Mouse (Mus musculus) CH12.LX (cell line): ENCODE measurements around the gene Baiap2l1. TPM values are rescaled to one million over a fixed set of nuclear protein-coding genes. Genes with fewer than 3 reads are reported as not detected.

Source experiments
- DNase-seq: peaks from one replicate; pipeline ENCODE4 v3.0.0-alpha.2; 2013; ENCODE audit errors: extremely low read depth
- H3K27ac ChIP-seq: 2 replicates; pipeline ENCODE4 v1.5.1; 2012; ENCODE audit warnings: low read depth, mild to moderate bottlenecking, control low read depth, moderate library complexity; ENCODE audit not compliant: insufficient read depth
- H3K27me3 ChIP-seq: replicated peaks from 2 replicates; pipeline ENCODE3; 2012; ENCODE audit warnings: inconsistent platforms
- H3K36me3 ChIP-seq, 2 experiments: replicated peaks in 1 of 2; 2 replicates each; pipeline versions ENCODE3 to v1.6.1; 2012; ENCODE audit warnings: inconsistent platforms in 1 of 2, low read length in 1 of 2, mild to moderate bottlenecking in 1 of 2, mixed read lengths in 1 of 2, moderate library complexity in 1 of 2; ENCODE audit not compliant: control insufficient read depth in 1 of 2, insufficient read depth in 1 of 2
- H3K4me1 ChIP-seq, 2 experiments: 2 replicates each; pipeline ENCODE4 v1.6.1; 2012; ENCODE audit warnings: inconsistent platforms in 1 of 2, moderate library complexity in 1 of 2; ENCODE audit not compliant: insufficient read depth in 2 of 2, control insufficient read depth in 1 of 2
- H3K4me2 ChIP-seq: 2 replicates; pipeline ENCODE4 v1.6.1; 2012; ENCODE audit warnings: low read depth, mild to moderate bottlenecking, control low read depth; ENCODE audit not compliant: poor library complexity, insufficient read depth, severe bottlenecking
- H3K4me3 ChIP-seq, 3 experiments: fragments of 150-350 bp in 1 of 3; sonication (generic) in 1 of 3; replicated peaks in 1 of 3; 2 replicates each; pipeline versions ENCODE3 to v1.5.1; 2011 to 2012; ENCODE audit warnings: low read depth in 2 of 3, low read length in 2 of 3, mild to moderate bottlenecking in 2 of 3, moderate library complexity in 2 of 3, control low read depth in 1 of 3, improper control_type of control experiment in 1 of 3, inconsistent platforms in 1 of 3, mixed read lengths in 1 of 3; ENCODE audit not compliant: poor library complexity in 1 of 3
- H3K79me2 ChIP-seq: replicated peaks from 2 replicates; pipeline ENCODE4 v1.6.1; 2012; ENCODE audit warnings: mild to moderate bottlenecking, moderate library complexity; ENCODE audit not compliant: control insufficient read depth, poor library complexity, insufficient read depth, severe bottlenecking; ENCODE audit errors: extremely low read depth
- H3K9ac ChIP-seq: 2 replicates; pipeline ENCODE4 v1.6.1; 2012; ENCODE audit warnings: low read depth, mild to moderate bottlenecking, control low read depth, moderate library complexity; ENCODE audit not compliant: insufficient read depth
- H3K9me3 ChIP-seq: replicated peaks from 2 replicates; pipeline ENCODE3; 2012; ENCODE audit warnings: low read length, inconsistent platforms, mixed read lengths
- BHLHE40 ChIP-seq: IDR thresholded peaks from 2 replicates; pipeline ENCODE4 v1.6.1; 2011; ENCODE audit warnings: mild to moderate bottlenecking, low read depth, low read length, improper control_type of control experiment
- CHD2 ChIP-seq: IDR thresholded peaks from 2 replicates; pipeline ENCODE4 v1.6.1; 2011; ENCODE audit warnings: low read length, improper control_type of control experiment
- CTCF ChIP-seq, 2 experiments: IDR thresholded peaks in 1 of 2; conservative IDR thresholded peaks in 1 of 2; 2 replicates each; pipeline ENCODE4 v1.5.1; 2011 to 2012; ENCODE audit warnings: low read depth in 2 of 2, low read length in 2 of 2, improper control_type of control experiment in 1 of 2, inconsistent platforms in 1 of 2, mild to moderate bottlenecking in 1 of 2, moderate library complexity in 1 of 2
- ELF1 ChIP-seq: IDR thresholded peaks from 2 replicates; pipeline ENCODE4 v1.6.1; 2014; ENCODE audit warnings: low read depth, mild to moderate bottlenecking, inconsistent platforms, low read length, improper control_type of control experiment
- ETS1 ChIP-seq: conservative IDR thresholded peaks from 2 replicates; pipeline ENCODE4 v1.6.1; 2012; ENCODE audit warnings: low read depth, mild to moderate bottlenecking, inconsistent platforms, low read length, improper control_type of control experiment, moderate library complexity
- JUND ChIP-seq: conservative IDR thresholded peaks from 2 replicates; pipeline ENCODE4 v1.6.1; 2011; ENCODE audit warnings: low read depth, low read length, improper control_type of control experiment
- KAT2A ChIP-seq: IDR thresholded peaks from 2 replicates; pipeline ENCODE4 v1.6.1; 2012; ENCODE audit warnings: low read length, improper control_type of control experiment, inconsistent platforms; ENCODE audit not compliant: insufficient replicate concordance
- MAX ChIP-seq: IDR thresholded peaks from 2 replicates; pipeline ENCODE4 v1.6.1; 2011; ENCODE audit warnings: low read length, improper control_type of control experiment
- MAZ ChIP-seq: IDR thresholded peaks from 2 replicates; pipeline ENCODE4 v1.6.1; 2012; ENCODE audit warnings: low read depth, mild to moderate bottlenecking, inconsistent platforms, low read length, improper control_type of control experiment, moderate library complexity
- MXI1 ChIP-seq: IDR thresholded peaks from 2 replicates; pipeline ENCODE4 v1.6.1; 2011; ENCODE audit warnings: mild to moderate bottlenecking, low read depth, low read length, improper control_type of control experiment
- MYC ChIP-seq: IDR thresholded peaks from 2 replicates; pipeline ENCODE4 v1.6.1; 2011; ENCODE audit warnings: low read depth, mild to moderate bottlenecking, improper control_type of control experiment, low read length
- NELFE ChIP-seq: IDR thresholded peaks from 2 replicates; pipeline ENCODE4 v1.6.1; 2011; ENCODE audit warnings: low read depth, low read length, improper control_type of control experiment
- NRF1 ChIP-seq: IDR thresholded peaks from 2 replicates; pipeline ENCODE4 v1.6.1; 2014; ENCODE audit warnings: low read depth, mild to moderate bottlenecking, inconsistent platforms, low read length, improper control_type of control experiment, moderate library complexity
- POLR2A ChIP-seq: IDR thresholded peaks from 2 replicates; pipeline ENCODE4 v1.6.1; 2011; ENCODE audit warnings: low read depth, mild to moderate bottlenecking, improper control_type of control experiment, low read length
- POLR2AphosphoS2 ChIP-seq: IDR thresholded peaks from 2 replicates; pipeline ENCODE4 v1.6.1; 2011; ENCODE audit warnings: low read depth, low read length, improper control_type of control experiment
- RAD21 ChIP-seq: IDR thresholded peaks from 2 replicates; pipeline ENCODE4 v1.6.1; 2011; ENCODE audit warnings: low read depth, mild to moderate bottlenecking, low read length, improper control_type of control experiment, moderate library complexity
- SIN3A ChIP-seq: IDR thresholded peaks from 2 replicates; pipeline ENCODE4 v1.6.1; 2012; ENCODE audit warnings: low read length, improper control_type of control experiment, inconsistent platforms
- TBP ChIP-seq: conservative IDR thresholded peaks from 2 replicates; pipeline ENCODE4 v1.6.1; 2011; ENCODE audit warnings: low read depth, low read length, improper control_type of control experiment
- TCF12 ChIP-seq: IDR thresholded peaks from 2 replicates; pipeline ENCODE4 v1.6.1; 2014; ENCODE audit warnings: low read depth, mild to moderate bottlenecking, inconsistent platforms, low read length, improper control_type of control experiment
- ZNF384 ChIP-seq: IDR thresholded peaks from 2 replicates; pipeline ENCODE4 v1.6.1; 2012; ENCODE audit warnings: low read depth, low read length, improper control_type of control experiment, inconsistent platforms
- dilution Hi-C: fragments of 300-500 bp; cut with MboI; formaldehyde crosslinking; loops from 2 replicates; pipeline ENCODE4 v1.14.3; 2020; ENCODE audit warnings: low sequenced_read_pairs; ENCODE audit not compliant: extremely low pct_unique_long_range_greater_than_20kb, extremely low pct_ligation_motif_present
- in situ Hi-C: fragments of 300-500 bp; cut with MboI; formaldehyde crosslinking; loops from 3 replicates; pipeline ENCODE4 v1.14.3; 2019; ENCODE audit warnings: low sequenced_read_pairs, low pct_ligation_motif_present, low pct_unique_long_range_greater_than_20kb, mixed read lengths
- polyA plus RNA-seq: library from polyadenylated mRNA; unstranded; fragments of >175 nt; gene quantifications from 2 replicates; pipeline ENCODE4 v1.2.1, GENCODE M21; 2012; ENCODE audit warnings: low read depth; ENCODE audit not compliant: insufficient read length
- total RNA-seq, 2 experiments: library from RNA; depleted of rRNA; stranded (reverse); fragments of 300-350 nt in 1 of 2; fragments of >200 nt in 1 of 2; gene quantifications; 2 replicates each; pipeline ENCODE4 v1.2.3; 2012 to 2014

Baiap2l1 gene
- total and polyA plus RNA-seq, 3 experiments = 0.04 to 0.40 (median 0.11) TPM

- Histone ChIP-seq H3K9ac (0 out of 2 replicates have a peak overlapping the region, but pooled peaks have one; percentile 18), H3K36me3 (peaks cover 0 to 27% of the 10 kb centered on the region in 2 experiments), H3K4me1 (peaks cover 9 to 68% of the 10 kb centered on the region in 2 experiments), H3K27ac (no peak overlapping the region), H3K27me3 (no peaks in the 10 kb centered on the region), H3K4me3 (peak overlapping the region in 1 of 3 experiments; percentile 76), H3K79me2 (no peaks in the 10 kb centered on the region), H3K9me3 (peaks cover 9% of the 10 kb centered on the region), H3K4me2 (peak overlapping the region; percentile 84)
- dilution Hi-C loops = no loop called here
- DNase-seq = peak; percentile 63
- in situ Hi-C loops = no loop called here
- TF ChIP-seq ETS1 (no peak), TCF12 (no peak; the same call in 1 of the 2 replicates), MYC (no peak), KAT2A (no peak), CTCF (conservative IDR thresholded peaks at IDR 0.05 in 1 of 2, IDR thresholded peaks at IDR 0.05 in 1 of 2; ENCODE audit: low read depth in 2 of 2, low read length in 2 of 2) (no peak), JUND (no peak), MAX (no peak), TBP (no peak), MAZ (no peak), CHD2 (no peak), BHLHE40 (no peak), NRF1 (no peak), SIN3A (no peak), MXI1 (no peak), POLR2A (no peak), NELFE (no peak), ELF1 (no peak)
These were observed 103.6 kb downstream of the Baiap2l1 start for GRCm38 (mm10) chr5:144254122-144254810.

- Histone ChIP-seq H3K9me3 (peaks cover 9% of the 10 kb centered on the region), H3K9ac (no peak overlapping the region), H3K36me3 (peaks cover 0 to 16% of the 10 kb centered on the region in 2 experiments), H3K4me2 (no peak overlapping the region), H3K4me3 (no peak overlapping the region), H3K27ac (no peak overlapping the region), H3K4me1 (peaks cover 6 to 58% of the 10 kb centered on the region in 2 experiments), H3K27me3 (no peaks in the 10 kb centered on the region), H3K79me2 (no peaks in the 10 kb centered on the region)
- TF ChIP-seq ETS1 (no peak), ZNF384 (peak; percentile 96), SIN3A (no peak), POLR2AphosphoS2 (no peak), RAD21 (peak; percentile 30), CTCF (conservative IDR thresholded peaks at IDR 0.05 in 1 of 2, IDR thresholded peaks at IDR 0.05 in 1 of 2; ENCODE audit: low read depth in 2 of 2, low read length in 2 of 2) (peak in 1 of 2 experiments; percentile 49; a peak in 2 of 4 replicates)
- in situ Hi-C loops (no loop called here), dilution Hi-C loops (no loop called here)
- DNase-seq = no peak
These were observed 104.7 kb downstream of the Baiap2l1 start for GRCm38 (mm10) chr5:144253212-144253611.
